Mouse (Mus musculus) limb, embryonic 10.5 days (tissue): ENCODE measurements around the gene 9430097D07Rik. TPM values are rescaled to one million over a fixed set of nuclear protein-coding genes. Genes with fewer than 3 reads are reported as not detected.

Source experiments
- DNase-seq: peaks from one replicate; pipeline ENCODE4 v3.0.0-alpha.2; 2017; ENCODE audit warnings: low spot score
- H3K27ac ChIP-seq: fragments of 300-500 bp; sonication (generic); 2 replicates; pipeline ENCODE4 v1.5.1; 2016; ENCODE audit warnings: mild to moderate bottlenecking
- H3K27me3 ChIP-seq: fragments of 300-500 bp; sonication (generic); 2 replicates; pipeline ENCODE4 v1.6.1; 2016; ENCODE audit warnings: low read depth, mild to moderate bottlenecking; ENCODE audit not compliant: poor library complexity, severe bottlenecking
- H3K36me3 ChIP-seq: fragments of 300-500 bp; sonication (generic); 2 replicates; pipeline ENCODE4 v1.6.1; 2016; ENCODE audit warnings: mild to moderate bottlenecking, moderate library complexity
- H3K4me1 ChIP-seq: fragments of 300-500 bp; sonication (generic); 2 replicates; pipeline ENCODE4 v1.6.1; 2016
- H3K4me3 ChIP-seq: fragments of 300-500 bp; sonication (generic); 2 replicates; pipeline ENCODE4 v1.5.1; 2016; ENCODE audit warnings: mild to moderate bottlenecking, moderate library complexity
- H3K9me3 ChIP-seq: fragments of 300-500 bp; sonication (generic); replicated peaks from 2 replicates; pipeline ENCODE4 v1.6.1; 2016; ENCODE audit warnings: mild to moderate bottlenecking
- WGBS: fragments of 180-500 bp; shearing (Covaris S2); methylation state at CpG from one replicate; pipeline ENCODE4 v1.1.7; 2016; 5-methylcytosine and 5-hydroxymethylcytosine counted together
- polyA plus RNA-seq: library from polyadenylated mRNA; unstranded; fragments of >200 nt; fragmentation: Nextera tagmentation; extraction: Ambion mirVana; gene quantifications from 2 replicates; pipeline ENCODE4 v1.2.1, GENCODE M21; 2016

9430097D07Rik gene
- polyA plus RNA-seq, 1 experiment from 2014 or later: 0.24 TPM

GRCm38 (mm10) chr2:32534733-32535471 is 40.6 kb downstream of the 9430097D07Rik start, which contains the start of gene Fam102a:
Gene Fam102a (plus strand): TSS chr2:32535332.
- peak within 1 kb of the TSS; percentile 95 for H3K27ac ChIP-seq
- peak; percentile 99 for DNase-seq
- no peaks in the 10 kb centered on the region for H3K9me3 ChIP-seq
- no peaks in the 10 kb centered on the region for H3K27me3 ChIP-seq
- peak within 1 kb of the TSS; percentile 92 for H3K4me3 ChIP-seq
- H3K4me1 ChIP-seq: peaks cover 62% of the 10 kb centered on the region
- no peaks in the 10 kb centered on the region for H3K36me3 ChIP-seq
- under 1% methylated on average over 67 of the region's 67 CpGs for WGBS

DNA sequence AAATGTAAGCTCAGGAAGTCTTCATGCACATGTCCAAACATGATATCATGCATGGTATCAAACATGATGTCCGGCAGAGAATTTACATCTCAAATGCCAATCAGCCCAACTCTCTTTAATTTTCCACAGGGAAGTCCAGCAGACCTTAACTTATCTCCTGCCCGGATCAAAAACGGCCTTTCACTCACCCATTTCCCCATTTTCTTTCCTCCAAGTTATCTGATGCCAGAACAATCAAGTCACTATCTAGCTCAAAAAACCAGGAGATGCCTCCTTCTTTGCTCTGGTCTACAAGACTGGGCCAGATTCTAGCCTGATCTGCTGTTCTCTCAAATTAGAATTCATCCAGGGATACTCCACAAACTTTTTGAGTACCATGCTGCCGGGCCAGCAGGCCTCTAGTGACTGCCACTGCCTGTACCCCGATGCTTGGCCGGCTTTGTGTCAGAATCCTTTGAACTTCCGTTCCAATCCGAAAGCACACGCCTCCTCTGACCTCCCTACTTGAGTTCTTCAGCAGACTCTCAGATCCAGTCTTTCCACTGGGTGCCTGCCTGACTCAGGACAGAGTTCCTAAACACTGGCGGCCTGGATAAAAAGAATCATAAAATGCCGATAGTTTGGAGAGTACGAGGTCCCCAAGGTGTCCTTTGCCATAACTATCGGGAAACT is 41.3 kb downstream of the 9430097D07Rik start:
- Histone ChIP-seq H3K27ac (peak overlapping the region; percentile 95), H3K9me3 (no peaks in the 10 kb centered on the region), H3K36me3 (no peaks in the 10 kb centered on the region), H3K27me3 (no peaks in the 10 kb centered on the region), H3K4me3 (peak overlapping the region; percentile 92), H3K4me1 (peaks cover 55% of the 10 kb centered on the region)
- DNase-seq: peak; percentile 67
- 10% methylated on average over 13 of the region's 13 CpGs for WGBS

DNA sequence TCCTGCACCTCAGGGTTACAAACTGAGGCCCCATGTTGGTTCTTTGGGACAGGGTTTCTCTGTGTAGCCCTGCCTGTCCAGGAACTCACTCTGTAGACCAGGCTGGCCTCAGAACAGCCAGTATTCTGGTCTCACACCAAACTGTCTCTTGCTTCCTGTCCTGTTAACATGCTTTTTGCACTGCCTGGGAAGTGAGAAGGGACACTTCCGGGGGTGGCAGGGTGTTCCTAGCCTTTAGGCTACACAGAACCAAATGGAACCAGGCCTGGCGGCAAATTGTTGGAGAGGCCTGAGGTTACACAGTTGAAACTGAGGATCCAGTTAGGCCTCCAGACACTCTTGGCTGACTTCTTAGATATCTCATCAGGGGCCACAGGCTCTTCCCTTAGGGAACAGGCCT is 42.3 kb downstream of the 9430097D07Rik start:
- Histone ChIP-seq H3K27ac (peak overlapping the region; percentile 95), H3K9me3 (no peaks in the 10 kb centered on the region), H3K4me3 (no peak overlapping the region), H3K4me1 (peaks cover 44% of the 10 kb centered on the region), H3K27me3 (no peaks in the 10 kb centered on the region), H3K36me3 (no peaks in the 10 kb centered on the region)
- DNase-seq: no peak
- WGBS: 88% methylated on average over 2 of the region's 2 CpGs

- H3K27me3 ChIP-seq: no peaks in the 10 kb centered on the region
- H3K27ac ChIP-seq: no peak overlapping the region
- no peak overlapping the region for H3K4me3 ChIP-seq
- 81% methylated on average over 2 of the region's 2 CpGs for whole genome bisulfite sequencing
- no peaks in the 10 kb centered on the region for H3K36me3 ChIP-seq
- DNase-seq: no peak
- no peaks in the 10 kb centered on the region for H3K9me3 ChIP-seq
- peaks cover 25% of the 10 kb centered on the region for H3K4me1 ChIP-seq
These were observed 45.0 kb downstream of the 9430097D07Rik start for GRCm38 (mm10) chr2:32530479-32530878.

DNA sequence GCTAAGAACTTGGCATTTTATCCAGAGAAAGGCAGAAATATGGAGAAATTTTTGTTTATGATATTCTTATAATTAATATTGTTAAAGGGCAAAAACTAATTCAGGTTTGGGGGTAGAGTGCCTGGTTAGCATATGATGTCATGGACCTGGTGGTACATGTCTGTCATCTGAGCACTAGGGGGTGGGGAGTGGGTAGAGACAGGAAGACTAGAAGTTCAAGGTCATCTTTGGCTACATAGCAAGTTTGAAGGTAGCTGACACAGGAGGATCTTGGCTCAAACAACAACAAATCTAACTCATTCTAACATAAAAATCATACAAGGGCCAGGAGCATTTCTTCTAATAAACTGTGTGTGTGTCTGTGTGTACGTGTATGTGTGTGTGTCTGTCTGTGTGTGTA is 47.2 kb downstream of the 9430097D07Rik start:
- 85% methylated on average over 1 of the region's 1 CpGs for WGBS

DNA sequence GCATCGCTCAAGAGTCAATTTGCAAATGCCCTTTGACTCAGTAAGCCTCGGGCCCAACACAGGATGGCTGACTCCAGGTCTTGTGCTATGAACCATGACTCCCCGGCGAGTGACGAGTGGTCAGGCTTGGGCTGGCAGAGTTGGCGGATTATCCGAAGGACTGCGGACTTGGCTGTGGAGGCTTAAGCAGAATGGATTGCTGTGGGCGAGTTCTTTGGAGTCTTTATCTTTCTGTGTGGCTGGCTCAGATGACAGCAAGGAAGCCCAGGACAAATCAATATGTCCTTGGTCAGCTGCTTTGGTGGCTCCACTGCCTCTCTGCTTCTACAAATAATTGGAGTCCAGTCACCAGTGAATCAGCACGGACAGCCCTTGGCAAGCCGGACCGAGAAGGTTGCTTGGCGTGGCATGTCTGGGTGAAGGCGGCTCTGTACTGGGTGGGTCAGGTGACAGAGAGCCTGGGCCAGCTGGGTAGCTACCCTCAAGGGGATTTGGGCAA is 48.0 kb downstream of the 9430097D07Rik start:
- Histone ChIP-seq H3K27ac (no peak overlapping the region), H3K4me3 (no peak overlapping the region), H3K9me3 (no peaks in the 10 kb centered on the region), H3K27me3 (no peaks in the 10 kb centered on the region), H3K4me1 (peaks cover 14% of the 10 kb centered on the region), H3K36me3 (no peaks in the 10 kb centered on the region)
- 85% methylated on average over 14 of the region's 14 CpGs for WGBS
- DNase-seq: no peak

More for the DNA sequence above, 47.2 kb downstream of the 9430097D07Rik start:
- Histone ChIP-seq H3K9me3 (no peaks in the 10 kb centered on the region), H3K36me3 (no peaks in the 10 kb centered on the region), H3K27me3 (no peaks in the 10 kb centered on the region), H3K4me3 (no peak overlapping the region), H3K27ac (no peak overlapping the region), H3K4me1 (peaks cover 17% of the 10 kb centered on the region)
- no peak for DNase-seq

DNA sequence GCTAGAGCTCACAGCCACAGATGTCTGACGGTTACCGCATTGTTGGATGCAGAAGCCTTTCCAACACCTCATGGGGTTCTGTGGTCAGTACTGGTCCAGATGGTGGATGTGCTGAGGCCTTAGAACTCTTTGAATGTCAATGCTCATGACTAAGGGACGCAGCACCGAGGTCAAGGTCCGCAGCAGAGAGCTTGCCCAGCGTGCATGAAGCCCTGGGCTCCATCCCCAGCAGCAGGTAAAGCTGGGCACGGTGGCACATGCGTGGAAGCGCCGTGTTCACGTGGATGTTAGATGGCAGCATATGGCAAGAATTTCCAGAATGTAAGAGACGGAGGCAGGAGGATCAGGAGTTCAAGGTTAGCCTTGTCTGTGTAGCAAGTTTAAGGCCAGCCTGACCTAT is 49.7 kb downstream of the 9430097D07Rik start:
- Histone ChIP-seq H3K4me1 (peaks cover 22% of the 10 kb centered on the region), H3K27me3 (no peaks in the 10 kb centered on the region), H3K9me3 (no peaks in the 10 kb centered on the region), H3K27ac (no peak overlapping the region), H3K36me3 (no peaks in the 10 kb centered on the region), H3K4me3 (no peak overlapping the region)
- 88% methylated on average over 12 of the region's 12 CpGs for WGBS
- DNase-seq: no peak

DNA sequence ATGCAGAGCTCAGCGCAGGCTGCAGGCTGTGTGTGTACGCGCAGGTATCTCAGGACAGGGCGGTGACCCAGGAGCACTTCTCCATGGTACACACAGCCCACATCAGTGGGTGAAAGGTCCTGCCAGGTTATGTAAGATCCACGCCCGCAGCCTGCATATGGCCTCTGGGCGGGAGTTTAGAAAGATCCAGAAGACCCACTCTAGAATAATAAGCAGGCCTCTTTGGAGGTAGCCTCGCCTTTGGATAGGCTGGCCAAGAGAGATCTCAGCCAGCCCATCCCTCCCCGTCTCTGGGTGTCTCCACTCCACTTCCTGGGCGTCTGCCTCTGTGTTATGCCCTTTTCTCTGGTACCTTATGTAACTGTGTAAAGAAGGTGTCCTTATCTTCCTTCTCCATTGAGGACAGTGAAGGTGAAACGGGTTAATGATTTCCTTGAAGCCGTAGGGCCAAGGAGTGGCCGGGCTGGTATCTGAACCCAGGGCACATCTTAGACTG is 50.9 kb downstream of the 9430097D07Rik start:
- Histone ChIP-seq H3K27me3 (no peaks in the 10 kb centered on the region), H3K9me3 (no peaks in the 10 kb centered on the region), H3K4me3 (no peak overlapping the region), H3K4me1 (peaks cover 22% of the 10 kb centered on the region), H3K36me3 (no peaks in the 10 kb centered on the region), H3K27ac (no peak overlapping the region)
- WGBS: 89% methylated on average over 13 of the region's 13 CpGs
- DNase-seq: no peak

Other genes with a start within 250 kb of the 9430097D07Rik start
- 61.3 and 74.8 TPM in 2 replicates for gene Ciz1, start 223.4 kb downstream of the 9430097D07Rik start, polyA plus RNA-seq
- 27.1 and 33.6 TPM in 2 replicates for gene Dnm1, start 222.3 kb downstream of the 9430097D07Rik start, polyA plus RNA-seq
- 36.3 and 37.0 TPM in 2 replicates for gene 1110008P14Rik, start 193.7 kb downstream of the 9430097D07Rik start, polyA plus RNA-seq
- gene Lcn2, start 187.4 kb downstream of the 9430097D07Rik start, polyA plus RNA-seq: not detected in 2 replicates
- gene Ptges2, start 179.8 kb downstream of the 9430097D07Rik start, polyA plus RNA-seq: 32.7 and 37.0 TPM in 2 replicates
- 5.9 and 7.3 TPM in 2 replicates for gene Naif1, start 125.2 kb downstream of the 9430097D07Rik start, polyA plus RNA-seq
- 30.8 and 33.0 TPM in 2 replicates for gene Slc25a25, start 124.2 kb downstream of the 9430097D07Rik start, polyA plus RNA-seq
- 12.0 and 14.0 TPM in 2 replicates for gene Fam102a, start 40.4 kb downstream of the 9430097D07Rik start, polyA plus RNA-seq
- gene Dpm2, start 4.8 kb downstream of the 9430097D07Rik start, polyA plus RNA-seq: 104 and 109 TPM in 2 replicates
- 1.0 and 2.7 TPM in 2 replicates for gene Pip5kl1, start 887 bp downstream of the 9430097D07Rik start, polyA plus RNA-seq
- 26.0 and 26.1 TPM in 2 replicates for gene St6galnac4, start 11.4 kb upstream of the 9430097D07Rik start, polyA plus RNA-seq
- gene St6galnac6, start 24.0 kb upstream of the 9430097D07Rik start, polyA plus RNA-seq: 11.8 and 16.7 TPM in 2 replicates
- gene Ak1, start 46.1 kb upstream of the 9430097D07Rik start, polyA plus RNA-seq: 21.6 and 35.7 TPM in 2 replicates
- 27.9 and 28.5 TPM in 2 replicates for gene Eng, start 70.9 kb upstream of the 9430097D07Rik start, polyA plus RNA-seq
- gene Fpgs, start 128.5 kb upstream of the 9430097D07Rik start, polyA plus RNA-seq: 31.6 and 35.4 TPM in 2 replicates
- gene Cdk9, start 137.4 kb upstream of the 9430097D07Rik start, polyA plus RNA-seq: 156 and 160 TPM in 2 replicates
- gene Sh2d3c, start 145.4 kb upstream of the 9430097D07Rik start, polyA plus RNA-seq: 16.2 and 20.9 TPM in 2 replicates
- gene 6330409D20Rik, start 165.3 kb upstream of the 9430097D07Rik start, polyA plus RNA-seq: 0.14 TPM in 1 of 2 replicates, not detected in the other
- 52.9 and 61.1 TPM in 2 replicates for gene Tor2a, start 181.6 kb upstream of the 9430097D07Rik start, polyA plus RNA-seq
- 0.23 and 0.38 TPM in 2 replicates for gene Ttc16, start 199.9 kb upstream of the 9430097D07Rik start, polyA plus RNA-seq
- gene Ptrh1, start 200.1 kb upstream of the 9430097D07Rik start, polyA plus RNA-seq: 5.3 and 5.6 TPM in 2 replicates
- gene Cfap157, start 208.7 kb upstream of the 9430097D07Rik start, polyA plus RNA-seq: 0.26 and 1.3 TPM in 2 replicates